Mouse (Mus musculus) left cerebral cortex, adult 11 months (tissue): Measurements from ENCODE around the gene Drap1.
"Not testable (repeated sequence)": the region's sequence is repeated elsewhere in the genome, so short reads cannot be mapped to it uniquely, and the experiment has no call there.

Experiments
- DNase-seq: peaks from one replicate; pipeline ENCODE4 v3.0.0; 2022; ENCODE audit warnings: low spot score

The Drap1 gene

DNA sequence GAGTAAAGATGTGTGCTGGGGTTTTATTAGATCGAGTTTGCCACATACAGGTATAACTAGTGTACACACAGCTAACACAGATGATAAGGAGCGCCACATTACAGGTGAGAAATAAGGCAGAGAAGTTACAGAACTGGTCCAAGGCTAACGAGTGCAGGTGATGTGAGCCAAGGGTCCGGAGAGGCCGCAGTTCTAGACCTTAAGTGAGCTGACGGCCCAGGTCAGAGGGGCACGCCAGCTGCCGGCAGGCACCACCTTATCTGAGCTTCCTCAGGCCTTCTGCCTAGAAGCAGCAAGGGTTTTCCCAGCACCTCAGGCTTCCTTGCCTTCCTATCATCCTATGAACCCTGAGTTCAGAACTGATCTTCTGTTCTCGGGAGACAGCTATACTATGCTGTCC is 5.1 kb downstream of the Drap1 start:
- no peak for DNase-seq

DNA sequence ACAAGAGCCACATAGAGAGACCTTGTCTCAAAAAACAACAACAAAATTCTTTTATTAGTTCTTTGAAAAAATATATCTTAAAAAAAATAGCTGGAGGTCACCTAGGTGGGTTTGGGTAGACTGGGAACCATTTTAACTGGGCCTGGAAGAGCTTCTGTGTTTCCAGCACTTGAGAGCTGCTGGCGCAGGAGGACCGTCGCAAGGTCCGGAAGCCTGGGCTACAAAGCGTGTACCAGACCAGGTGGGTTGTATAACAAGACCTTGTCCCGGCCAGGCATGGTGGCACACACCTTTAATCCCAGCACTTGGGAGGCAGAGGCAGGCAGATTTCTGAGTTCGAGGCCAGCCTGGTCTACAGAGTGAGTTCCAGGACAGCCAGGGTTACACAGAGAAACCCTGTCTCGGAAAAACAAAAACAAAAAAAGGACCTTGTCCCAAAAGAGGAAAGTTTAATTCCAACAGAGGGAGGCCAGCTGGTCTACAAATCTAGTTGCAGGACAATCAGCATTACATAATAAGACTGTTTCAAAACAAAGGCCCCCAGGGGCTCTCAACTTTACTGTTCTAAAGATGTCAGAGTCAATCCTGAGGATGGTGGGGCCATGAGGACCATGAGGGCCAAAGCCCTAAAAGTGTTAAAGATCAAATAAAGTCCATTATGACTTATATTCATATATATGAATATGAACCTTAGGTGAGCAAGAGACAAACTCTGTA is 5.9 kb downstream of the Drap1 start:
- DNase-seq: no peak

DNA sequence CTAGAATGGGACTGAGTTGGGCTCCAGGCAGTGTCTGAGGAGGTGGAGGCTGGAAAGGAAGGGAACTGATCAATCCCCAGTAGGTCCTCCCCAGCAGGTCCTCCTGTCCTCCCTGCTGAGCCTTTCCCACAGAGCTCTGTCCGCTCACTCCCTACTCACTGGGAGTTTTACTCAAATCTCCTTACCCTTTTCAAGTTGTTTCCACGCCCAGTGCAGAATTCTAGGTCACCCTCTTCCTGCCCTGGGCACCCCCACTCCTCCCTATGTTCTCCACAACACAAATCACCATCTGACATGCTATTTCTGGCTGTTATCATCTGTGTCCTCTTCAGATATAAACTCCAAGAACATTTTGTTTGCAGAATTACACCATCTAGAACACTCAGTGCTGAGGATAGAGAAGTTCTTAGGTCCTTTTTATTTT is 10.2 kb downstream of the Drap1 start:
- no peak for DNase-seq

DNA sequence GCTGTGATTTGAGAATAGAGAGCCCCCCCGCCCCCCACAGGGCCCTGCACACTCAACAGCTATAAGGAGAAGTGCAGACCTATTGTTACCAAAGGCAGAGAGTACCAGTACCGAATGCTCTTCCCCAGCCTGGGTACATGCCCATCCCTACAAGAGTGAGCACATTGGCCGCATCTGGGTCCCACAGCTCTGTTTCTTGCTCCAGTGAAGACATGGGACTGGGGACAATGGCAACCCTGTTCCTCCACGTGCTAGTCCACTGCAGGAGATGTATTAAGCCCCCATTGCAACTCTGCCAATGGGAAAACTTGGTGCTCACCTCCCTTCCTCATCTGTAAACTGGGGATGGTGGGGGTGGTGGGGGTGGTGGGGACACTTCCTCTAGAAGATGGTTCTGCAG is 10.9 kb downstream of the Drap1 start:
- DNase-seq: no peak

DNA sequence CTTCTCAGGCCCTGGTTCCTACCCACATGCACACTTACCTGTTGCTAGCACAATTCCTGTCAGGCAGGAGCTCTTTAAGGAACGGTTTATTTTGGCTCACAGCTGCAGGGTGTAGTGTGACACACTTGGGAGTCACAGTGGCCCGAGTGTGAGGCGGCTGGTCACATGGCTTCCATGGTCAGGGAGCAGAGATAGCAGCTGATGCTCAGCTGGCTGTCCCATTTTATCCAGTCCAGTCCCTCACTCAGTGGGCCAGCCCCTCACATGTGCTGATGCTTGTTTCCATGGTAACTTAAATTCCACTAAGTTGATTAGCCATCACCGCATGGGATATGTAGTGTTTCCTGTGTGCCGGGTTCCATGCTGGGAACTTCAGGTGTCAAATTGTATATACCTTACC is 12.8 kb downstream of the Drap1 start:
- DNase-seq: no peak

DNA sequence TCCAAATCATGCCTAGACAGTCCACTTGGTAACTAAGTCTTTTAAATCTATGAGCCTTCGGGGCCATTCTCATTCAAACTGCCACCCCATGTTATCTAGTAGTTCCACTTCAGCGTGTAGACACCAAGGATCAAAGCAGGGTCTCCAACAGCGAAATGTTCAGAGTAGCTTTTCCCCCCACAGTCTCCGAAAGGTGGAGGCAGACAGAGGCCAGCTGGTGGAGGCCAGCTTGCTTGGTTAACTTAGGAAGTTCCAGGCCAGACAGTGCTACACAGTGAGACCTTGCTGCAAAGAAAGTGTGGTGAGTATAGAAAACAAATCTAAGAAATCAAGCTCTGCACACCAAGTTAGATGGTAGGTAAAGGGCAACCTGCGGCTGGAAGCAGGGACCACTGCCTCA is 14.1 kb downstream of the Drap1 start:
- DNase-seq: no peak

DNA sequence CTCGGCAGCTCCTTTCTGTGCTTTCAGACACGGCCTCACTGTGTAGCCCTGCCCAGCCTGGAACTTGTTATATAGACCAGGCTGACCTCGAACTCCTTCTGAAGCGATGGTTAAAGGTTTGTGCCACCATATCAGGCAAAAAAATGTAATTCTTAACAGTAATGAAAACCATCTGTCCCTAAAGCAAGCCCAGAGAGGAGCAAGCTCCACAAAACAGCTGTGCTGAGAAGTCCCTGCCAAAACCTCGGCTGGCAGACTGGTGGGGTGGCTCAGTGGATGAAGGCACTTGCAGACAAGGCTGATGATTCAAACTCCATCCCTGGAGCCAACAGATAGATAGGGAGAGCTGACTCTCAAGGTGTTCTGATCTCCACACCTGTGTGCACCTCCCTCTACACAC is 15.7 kb downstream of the Drap1 start:
- DNase-seq: no peak

DNA sequence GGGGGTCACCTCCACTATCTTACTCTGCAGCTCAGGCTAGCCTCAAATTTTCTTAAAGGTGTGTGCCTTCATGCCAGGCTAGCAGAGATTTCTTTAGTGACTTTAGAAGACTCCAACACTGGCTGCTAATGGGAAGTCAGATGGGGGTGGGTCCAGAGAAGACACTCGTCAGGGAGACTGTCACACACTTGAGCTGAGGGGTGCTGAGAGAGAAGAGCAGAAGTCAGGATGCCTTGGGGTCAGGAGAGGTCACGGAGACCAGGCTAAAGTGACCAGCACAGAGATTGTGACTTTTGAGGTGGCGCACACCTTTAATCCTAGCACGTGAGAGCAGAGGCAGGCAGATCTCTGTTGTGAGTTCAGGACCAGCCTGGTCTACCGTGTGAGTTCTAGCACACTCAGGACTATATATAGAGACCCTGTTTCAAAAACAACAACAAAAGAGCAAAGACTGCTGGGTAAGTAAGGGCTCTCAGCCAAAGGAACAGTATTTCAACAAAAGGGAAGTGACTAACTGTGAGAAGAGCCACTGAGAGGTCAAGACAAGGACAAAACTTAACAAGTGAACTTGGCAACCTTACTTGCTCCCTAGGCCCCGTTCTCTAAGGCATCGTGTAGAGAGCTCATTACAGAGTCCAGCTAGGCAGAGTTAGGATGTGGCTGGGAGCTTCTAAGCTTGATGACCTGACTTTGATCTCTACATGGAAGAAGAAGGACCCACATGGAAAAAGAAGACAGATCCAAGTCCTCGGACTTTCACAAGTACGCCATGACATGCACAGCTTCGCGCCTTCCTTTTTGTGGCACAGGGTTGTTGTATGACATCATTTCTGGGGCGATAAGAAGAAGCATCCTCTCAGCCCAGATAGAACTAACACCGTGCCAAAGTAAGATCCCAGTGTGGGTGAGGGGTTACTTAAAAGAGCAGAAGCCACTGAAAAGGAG is 16.4 kb downstream of the Drap1 start:
- DNase-seq: no peak

DNA sequence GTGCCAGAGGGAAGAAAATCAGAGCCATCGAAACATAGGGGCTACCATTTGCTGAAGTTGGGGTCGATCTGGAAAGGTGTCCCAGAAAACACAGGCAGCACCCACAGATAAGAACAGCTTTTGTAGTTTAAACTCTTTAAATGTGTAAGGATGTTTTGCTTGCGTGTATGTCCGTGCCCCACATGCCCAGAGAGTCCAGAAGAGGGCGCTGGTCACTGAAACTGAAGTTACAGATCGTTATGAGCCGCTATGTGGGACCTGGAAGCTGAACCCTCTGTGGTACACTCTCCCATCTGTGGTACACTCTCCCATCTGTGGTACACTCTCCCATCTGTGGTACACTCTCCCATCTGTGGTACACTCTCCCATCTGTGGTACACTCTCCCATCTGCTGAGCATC is 17.6 kb downstream of the Drap1 start:
- DNase-seq: no peak

DNA sequence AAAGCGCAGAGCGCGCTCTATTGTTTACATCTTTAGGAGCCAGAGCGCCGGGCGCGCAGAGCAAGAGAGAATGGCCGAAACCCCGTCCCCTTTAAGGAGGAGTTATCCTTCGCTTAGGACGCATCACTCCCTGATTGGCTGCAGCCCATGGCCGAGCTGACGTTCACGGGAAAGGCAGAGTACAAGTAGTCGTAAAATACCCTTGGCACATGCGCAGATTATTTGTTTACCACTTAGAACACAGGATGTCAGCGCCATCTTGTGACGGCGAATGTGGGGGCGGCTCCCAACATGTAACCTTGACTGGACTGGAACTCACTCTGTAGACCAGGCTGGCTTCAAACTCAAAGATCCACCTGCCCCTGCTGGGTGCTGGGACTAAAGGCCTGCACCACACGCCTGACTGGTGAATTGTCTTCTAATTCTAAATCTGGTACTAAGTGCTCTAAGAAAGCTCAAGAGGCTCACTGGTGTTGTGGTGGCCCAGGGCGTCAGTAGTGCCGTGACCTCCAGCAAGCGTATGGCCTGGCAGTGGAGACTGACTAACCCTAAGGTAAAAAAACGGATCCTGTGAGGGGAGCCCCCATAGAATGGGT is 18.1 kb downstream of the Drap1 start:
- not testable (repeated sequence) for DNase-seq

DNA sequence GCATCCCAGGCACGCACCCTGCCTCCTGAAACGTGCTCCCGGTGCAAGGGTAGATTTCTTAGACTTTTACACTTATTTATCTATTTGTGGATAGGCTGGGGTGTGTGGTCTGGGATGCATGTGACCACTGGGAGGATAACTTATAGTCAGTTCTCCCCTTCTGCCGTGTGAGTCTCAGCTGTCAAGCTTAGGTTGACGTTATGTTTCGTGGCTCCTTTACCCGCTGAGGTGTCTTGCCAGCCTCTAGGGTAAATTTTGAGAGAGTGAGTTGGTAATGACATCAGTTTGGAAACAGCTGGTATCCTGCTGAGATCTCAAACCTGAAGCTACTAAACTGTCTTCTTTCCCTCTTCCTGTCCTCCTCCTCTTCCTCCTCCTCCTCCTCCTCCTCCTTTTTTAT is 18.9 kb downstream of the Drap1 start:
- DNase-seq: no peak

DNA sequence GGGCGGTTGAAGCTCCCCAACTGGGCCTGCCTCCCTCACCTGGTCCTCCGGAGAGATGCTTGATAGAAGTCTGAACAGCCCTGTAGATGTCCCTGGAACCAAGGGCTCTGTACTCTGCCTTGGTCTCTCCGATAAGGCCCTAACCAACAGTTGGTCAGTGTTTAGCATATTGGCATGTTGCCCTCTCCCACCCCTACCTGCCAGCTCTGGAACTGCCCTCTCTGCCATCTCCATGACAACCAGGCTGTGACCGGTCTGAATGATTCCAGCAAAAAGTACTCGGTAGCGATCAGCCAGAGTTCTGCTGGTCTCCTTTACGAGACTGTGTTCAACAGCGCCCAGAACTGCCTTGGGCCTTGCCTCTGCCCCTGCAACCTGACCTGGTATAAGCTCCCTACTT is 22.5 kb downstream of the Drap1 start, which contains the start of gene Tsga10ip:
Tsga10ip (minus strand) TSS at position 234 of the 400 bp plus-strand sequence.
- DNase-seq: no peak

DNA sequence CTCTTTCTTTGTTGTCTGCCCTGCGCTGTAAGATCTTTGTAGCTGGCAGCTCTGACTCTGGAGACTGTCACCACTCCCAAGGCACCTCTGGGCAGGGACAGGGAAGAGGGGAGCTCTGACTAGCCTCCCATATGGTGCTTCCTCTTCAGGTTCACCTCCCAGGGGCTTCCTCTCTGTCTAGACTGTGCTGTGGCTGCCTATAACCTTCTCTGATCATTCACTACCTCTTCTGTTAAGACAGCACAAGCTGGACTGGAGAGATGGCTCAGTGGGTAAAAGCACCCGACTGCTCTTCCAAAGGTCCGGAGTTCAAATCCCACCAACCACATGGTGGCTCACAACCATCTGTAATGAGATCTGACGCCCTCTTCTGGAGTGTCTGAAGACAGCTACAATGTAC is 23.7 kb downstream of the Drap1 start:
- not testable (repeated sequence) for DNase-seq

DNA sequence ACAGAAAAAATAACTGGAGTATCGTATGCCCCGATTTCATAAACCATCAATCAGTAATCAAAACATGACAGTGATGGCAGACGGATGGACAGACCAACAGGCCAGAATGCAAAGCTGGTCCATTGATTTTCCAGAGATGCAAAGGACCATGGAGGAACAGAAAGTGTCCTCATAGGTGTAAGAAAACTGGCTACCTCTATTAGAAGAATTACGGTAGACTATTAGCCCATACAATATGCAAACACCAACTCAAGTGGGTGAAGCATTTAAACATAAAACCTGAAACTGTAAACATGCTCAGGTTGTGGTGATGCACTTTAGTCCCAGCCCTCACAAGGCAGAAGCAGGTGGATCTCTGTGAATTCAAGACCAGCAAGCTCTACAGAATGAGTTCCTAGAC is 29.4 kb downstream of the Drap1 start:
- DNase-seq: no peak

DNA sequence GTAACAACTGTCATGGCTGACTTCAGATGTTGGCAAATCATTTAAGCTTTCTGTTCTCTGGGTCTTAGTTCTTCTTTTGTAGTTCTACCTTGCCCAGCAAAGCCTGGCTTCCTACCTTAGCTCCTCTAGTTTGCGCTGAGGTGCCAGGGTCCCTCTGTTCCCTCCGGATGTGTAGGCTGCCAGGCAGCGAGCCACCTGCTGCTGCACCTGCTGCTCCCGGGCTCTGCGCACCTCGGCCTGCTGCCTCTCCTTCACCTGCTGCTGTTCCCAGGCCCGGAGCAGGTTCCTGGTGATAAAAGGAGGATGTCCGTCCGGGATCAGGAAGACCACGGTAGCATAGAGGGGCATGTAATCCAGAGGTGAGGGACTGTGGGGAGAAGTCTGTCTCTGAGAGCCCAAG is 30.6 kb downstream of the Drap1 start:
- DNase-seq: no peak

DNA sequence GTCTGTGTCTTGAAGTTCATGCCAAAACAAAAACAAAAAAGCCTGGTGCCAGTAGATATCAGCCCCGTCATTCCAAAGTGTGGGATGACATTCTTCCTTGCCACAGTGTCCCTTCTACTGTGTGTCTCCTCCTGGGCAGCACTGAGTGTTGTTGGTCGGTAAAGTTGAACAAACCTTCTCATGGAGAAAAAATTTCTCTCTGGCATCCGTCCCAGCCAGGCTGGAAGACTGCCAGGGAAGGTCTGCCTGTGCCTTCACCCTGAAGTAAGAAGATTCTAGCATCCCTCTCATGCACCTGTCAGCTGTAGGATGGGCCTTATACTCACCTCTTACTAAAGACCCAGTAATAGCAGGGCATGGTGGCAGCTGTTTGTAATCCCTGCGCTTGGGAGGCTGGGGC is 31.9 kb downstream of the Drap1 start:
- no peak for DNase-seq

DNA sequence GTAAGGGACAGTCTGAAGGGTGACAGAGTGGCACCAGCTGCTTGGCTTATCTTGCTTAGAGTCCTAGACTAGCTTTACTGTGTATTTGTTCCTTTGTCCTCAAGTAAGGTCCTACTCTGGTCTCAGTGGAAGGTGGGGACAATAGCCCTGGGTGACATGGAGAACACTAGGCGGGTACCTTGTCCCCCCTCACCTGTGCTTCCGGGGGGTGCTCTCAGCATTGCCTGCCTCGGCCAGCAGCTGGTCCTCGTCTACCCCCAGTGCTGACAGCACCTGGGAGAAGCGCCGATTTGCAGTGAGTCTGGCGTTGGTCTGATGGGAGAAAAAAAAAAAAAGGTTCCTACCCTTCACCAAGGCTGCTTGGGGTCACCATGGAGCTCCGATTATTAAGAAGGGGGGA is 34.4 kb downstream of the Drap1 start:
- DNase-seq: no peak

DNA sequence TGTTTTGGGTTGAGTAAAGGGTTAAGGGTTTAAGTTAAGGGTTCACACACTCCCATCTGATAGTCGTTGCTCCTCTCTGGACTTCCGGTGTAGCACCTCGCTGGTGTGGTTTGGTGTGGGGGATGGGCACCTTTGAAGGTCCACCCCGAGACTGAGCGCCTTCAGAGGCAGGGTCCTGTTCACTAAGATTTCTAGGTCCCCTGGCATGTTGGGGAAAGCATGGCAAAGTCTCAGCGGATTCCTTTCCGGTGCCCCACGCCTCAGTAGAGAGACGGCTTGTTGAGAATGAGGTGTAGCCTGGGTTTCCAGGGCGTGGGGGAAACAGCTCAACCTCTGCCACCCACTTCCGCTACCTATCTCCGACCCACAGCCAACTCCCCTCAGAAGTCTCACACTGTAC is 35.1 kb downstream of the Drap1 start:
- no peak for DNase-seq

DNA sequence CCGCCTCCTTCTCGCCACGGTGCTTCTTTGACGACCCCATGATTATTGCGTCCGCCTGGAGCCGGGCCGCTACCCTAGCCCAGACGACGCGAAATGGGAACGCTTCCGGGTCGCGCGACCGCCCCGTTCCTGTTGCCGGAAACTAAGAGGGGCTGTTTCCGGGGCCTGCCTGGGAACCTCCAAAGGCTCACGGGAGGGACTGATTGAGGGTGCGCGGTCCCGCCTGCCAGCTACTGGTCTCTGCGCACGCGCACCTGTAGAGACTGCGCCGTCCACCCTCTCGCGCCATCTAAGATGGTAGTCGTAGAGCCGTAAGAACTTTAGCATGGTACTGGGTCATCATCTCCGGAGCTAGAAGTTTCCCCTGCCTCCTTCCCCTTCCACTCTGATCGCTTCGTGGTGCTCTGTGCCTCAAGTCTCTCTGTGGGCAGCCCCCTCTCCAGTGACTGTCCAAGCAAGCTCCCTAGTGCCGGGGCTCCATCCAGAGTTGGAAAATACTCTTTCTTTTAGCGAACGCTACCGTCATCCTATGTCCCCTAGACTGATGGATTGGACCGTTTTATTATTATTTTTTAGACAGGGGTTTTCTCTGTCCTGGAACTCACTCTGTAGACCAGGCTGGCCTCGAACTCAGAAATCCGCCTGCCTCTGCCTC is 36.1 kb downstream of the Drap1 start, which contains the start of gene Sart1:
Sart1 (minus strand) TSS at position 116 of the 655 bp plus-strand sequence.
- peak; percentile 94 for DNase-seq

DNA sequence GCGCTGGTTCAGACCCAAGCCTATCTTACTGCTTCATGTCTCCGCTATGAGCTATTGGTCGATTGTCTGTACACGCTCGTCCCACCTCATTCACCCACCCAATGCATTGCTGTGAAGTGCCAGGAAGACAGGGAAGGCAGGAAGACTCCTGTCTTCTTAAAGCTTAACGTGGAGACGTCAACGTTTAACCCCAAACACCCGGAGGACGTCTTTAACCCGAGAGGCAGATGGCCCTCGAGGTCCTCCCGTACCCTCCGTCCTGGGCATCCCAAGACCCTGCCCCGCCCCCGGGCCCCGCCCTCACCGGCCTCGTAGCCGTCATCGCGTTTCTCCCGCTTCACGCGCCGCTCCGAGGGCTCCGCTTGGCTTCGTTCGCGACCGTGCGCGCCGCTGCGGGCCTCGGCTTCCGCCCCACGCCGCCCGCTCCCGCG is 36.8 kb downstream of the Drap1 start:
- DNase-seq: no peak

DNA sequence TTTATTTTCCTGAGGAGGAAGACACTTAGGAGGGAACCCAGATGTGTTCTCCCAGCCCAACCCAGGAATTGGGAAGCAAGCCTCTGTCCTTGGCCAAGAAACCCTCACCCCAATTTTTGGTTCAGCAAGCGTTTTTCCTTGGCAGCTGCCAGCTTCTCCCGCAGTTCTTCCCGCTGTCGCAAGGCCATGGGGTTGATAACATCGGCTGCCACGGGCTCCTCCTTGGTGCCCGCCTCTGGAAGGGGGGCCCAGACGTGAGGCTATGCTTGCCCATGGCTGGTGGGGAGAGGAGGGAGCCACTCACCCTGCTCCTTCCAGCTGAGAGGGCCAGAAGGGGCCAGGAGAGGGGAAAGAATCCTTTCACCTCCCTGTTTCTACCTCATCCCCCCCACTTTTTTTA is 40.1 kb downstream of the Drap1 start:
- no peak for DNase-seq

DNA sequence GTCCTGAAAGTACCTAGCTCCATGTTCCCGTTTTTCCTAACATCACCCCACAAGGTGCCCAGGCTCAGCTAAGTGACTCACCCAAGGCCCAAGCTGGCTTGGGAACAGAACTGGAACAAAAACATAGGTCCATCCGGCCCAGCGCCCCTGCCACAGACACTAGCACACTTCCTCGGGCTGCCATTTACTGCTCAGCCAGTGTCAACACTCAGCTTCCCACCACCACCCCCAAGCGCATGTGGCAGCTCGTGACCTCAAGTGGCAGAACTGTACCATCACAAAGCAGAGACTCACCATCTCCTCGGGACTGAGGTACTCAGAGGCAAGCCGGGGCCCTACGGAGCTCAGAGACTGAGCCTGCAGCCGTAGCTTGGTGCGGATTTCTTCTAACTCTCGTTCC is 41.5 kb downstream of the Drap1 start:
- no peak for DNase-seq
